Mouse (Mus musculus): ENCODE measurements around the gene Ccl22.

The Ccl22 gene

DNA sequence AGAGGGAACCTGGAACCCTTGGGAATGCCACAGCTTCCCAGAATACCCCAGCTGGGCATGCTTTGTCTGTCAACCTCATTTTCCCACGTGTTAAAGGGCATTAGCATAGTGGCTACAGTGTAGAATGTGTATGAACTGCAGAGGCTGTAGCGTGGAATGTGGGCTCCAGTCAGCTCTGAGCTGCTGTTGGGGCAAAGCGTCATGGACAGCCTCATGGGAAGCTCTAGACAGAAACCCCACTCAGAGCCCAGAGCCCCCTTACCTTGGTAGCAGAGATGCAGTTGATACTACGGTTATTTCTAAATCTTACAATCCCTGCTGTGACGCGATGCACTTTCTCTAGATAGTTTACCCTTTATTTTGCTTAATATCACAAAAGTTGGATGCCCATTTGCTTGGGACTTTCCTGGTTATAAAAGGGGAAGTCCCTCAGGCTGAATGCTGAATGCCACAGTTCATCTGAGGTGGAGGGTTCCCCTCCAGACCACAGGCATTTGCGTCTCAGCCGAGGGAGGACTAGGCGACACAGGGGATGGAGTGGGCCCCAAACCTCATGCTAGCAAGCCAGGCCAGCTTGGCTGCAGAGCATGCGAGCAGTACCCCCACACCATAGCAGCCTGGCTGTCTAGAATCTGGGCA, 33.6 kb downstream of the Ccl22 start:
- no peak for DNase-seq (ENCODE audit: low spot score)

DNA sequence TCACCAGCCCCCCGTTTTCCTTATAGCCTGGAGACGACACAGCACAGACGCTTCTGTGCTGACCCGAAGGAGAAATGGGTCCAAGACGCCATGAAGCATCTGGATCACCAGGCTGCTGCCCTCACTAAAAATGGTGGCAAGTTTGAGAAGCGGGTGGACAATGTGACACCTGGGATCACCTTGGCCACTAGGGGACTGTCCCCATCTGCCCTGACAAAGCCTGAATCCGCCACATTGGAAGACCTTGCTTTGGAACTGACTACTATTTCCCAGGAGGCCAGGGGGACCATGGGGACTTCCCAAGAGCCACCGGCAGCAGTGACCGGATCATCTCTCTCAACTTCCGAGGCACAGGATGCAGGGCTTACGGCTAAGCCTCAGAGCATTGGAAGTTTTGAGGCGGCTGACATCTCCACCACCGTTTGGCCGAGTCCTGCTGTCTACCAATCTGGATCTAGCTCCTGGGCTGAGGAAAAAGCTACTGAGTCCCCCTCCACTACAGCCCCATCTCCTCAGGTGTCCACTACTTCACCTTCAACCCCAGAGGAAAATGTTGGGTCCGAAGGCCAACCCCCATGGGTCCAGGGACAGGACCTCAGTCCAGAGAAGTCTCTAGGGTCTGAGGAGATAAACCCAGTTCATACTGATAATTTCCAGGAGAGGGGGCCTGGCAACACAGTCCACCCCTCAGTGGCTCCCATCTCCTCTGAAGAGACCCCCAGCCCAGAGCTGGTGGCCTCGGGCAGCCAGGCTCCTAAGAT, 34.3 kb downstream of the Ccl22 start:
- DNase-seq (ENCODE audit: low spot score), result no peak

DNA sequence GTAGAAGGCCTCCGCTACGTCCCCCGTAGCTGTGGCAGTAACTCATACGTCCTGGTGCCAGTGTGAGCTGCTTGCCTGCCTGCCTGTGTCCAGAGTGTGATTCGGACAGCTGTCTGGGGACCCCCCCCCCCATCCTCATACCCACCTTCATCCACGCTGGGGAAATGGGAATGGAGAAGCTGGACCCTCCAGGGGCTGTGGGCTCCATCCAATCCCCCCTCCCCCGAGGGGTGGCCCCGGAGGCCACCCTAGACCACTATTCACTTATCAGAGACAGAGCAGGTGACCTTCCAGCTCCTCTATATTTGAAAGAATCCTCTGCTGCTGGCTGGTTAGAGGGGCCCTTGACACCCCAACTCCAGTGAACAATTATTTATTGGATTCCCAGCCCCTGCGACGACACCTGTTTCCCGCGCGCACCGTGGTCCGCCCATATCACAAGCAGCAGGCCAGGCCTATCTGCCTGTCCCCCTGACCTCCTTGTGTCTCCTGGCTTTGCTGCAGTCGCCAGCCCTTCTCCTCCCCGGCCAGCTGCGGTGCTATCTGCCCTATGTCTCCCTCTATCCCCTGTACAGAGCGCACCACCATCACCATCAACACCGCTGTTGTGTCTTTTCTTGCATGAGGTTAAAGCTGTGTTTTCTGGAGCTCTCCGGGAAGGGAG, 35.2 kb downstream of the Ccl22 start:
- DNase-seq (ENCODE audit: low spot score), result no peak

DNA sequence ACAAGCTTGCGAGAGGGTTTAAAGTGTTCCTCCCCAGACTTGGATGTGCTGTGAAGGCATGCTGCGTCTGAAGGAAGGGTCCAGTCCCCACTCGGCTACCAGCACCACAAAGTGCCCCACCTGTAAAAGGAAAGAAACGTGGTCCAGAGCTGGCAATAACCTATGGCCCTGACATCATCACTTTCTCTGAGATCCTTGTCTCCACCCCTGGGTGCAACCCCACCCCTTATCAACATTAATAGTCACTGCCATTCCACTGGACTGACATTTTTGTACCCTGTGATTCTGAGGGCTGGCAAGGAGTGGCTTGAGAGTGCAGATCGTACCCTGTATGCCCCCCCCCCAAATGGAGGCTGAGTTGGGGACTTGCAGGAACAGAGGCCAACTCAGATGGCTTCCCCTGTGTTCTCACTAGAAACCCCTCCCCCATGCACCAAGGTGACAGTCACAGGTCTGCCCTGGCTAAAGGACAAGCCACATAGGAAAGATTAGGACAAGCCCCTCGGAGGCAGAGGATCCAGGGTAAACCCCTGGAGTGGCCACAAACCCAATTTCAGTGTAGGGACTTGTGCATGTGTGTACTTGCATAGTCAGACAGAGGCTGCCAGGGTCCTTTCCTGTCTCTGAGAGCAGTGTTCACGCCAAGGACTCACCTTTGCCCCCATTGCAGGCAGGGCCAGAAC, 35.9 kb downstream of the Ccl22 start:
- no peak for DNase-seq (ENCODE audit: low spot score)

DNA sequence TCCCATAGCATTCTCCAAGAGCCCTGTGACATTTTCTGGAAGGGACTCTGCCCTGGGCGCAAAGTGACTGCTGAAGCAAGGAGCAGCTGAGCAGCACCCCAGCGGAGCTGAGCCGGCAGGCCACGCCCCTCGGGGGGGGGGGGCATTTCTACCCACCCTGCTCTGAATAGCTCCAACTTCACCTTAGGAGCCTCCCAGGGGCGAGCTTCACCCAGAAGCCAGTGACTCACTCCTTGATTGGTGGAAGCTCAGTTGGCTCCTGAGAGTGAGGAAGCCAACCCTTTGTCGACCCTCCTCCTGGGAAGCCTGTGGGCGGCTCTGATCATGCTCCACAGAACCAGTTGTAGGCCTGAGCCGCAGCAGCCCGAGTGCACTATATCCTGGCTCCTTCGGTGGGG, 36.4 kb downstream of the Ccl22 start:
- no peak for DNase-seq (ENCODE audit: low spot score)

DNA sequence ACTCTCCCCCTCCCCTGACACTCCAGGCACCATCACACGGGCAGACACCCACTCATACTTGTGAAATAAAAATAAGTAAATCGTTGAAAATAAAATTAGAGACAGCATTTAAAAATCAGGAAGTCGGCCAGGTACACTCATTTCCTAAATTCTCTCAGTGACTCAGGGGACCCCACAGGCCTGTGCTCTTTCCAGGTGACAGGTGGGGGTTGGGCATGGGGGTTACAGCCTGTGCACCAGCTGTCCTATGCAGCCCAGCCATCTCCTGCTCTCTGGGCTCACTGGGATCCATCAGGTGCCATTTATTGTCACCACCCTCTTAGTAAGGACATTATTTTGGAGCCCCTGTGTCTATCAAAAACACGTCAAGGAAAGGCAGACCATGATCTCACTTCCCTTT, 38.5 kb downstream of the Ccl22 start:
- no peak for DNase-seq (ENCODE audit: low spot score)

DNA sequence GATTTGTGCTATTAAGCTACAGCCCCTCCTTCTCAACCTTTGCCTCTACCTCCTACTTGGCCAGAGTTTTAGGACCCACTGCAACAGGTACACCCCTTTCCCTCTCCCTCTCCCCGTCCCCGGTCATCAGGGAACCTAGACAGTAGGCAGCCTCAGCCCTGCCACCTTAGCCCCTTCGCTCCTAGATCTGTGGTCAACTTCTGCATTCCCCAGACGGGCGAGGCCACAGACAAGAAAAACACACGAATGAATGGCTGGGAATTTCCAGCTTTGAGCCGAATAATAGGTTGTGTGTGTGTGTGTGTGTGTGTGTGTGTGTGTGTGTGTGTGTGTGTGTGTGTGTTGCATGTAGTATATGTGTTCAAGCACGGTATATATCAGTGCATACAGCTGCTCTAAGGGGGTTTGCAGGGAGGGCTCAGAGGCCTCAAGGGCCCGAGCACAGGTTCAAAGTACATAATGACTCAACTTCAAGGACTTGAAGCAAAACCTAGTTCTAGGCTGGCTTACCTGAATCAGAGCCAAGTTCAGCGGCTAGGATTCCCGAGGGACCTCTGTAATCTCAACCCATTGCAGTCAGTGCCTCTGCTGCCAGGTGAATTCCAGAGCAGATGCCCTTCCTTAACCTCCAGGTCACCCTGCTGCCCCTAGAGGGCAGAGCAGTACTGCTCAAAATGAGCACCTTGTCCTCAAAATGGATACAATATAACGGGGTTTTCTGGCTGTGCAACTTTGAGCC, 40.0 kb downstream of the Ccl22 start:
- DNase-seq (ENCODE audit: low spot score), result peak; percentile 48

DNA sequence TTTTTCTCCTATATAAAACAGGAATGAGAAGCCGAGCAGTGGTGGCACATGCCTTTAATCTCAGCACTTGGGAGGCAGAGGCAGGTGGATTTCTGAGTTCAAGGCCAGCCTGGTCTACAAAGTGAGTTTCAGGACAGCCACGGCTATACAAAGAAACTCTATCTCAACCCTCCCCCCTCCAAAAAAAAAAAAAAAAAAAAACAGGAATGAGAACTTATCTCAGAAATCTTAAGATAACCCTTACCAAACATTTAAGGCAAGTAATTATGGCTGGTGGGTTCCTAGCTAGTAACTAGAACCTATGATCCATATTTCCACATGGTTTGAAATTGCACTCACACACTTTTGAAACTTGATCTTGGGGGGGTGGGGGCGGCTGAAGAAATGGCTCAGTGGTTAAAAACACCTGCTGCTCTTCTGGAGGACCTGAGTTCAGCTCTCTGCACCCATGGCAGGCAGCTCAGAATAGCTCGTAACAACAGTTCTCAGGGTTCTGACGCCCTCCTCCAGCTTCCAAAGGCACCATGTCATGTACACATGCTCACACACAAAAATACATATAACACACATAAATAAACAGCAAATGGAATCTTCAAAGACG, 40.7 kb downstream of the Ccl22 start:
- no peak for DNase-seq (ENCODE audit: low spot score)

DNA sequence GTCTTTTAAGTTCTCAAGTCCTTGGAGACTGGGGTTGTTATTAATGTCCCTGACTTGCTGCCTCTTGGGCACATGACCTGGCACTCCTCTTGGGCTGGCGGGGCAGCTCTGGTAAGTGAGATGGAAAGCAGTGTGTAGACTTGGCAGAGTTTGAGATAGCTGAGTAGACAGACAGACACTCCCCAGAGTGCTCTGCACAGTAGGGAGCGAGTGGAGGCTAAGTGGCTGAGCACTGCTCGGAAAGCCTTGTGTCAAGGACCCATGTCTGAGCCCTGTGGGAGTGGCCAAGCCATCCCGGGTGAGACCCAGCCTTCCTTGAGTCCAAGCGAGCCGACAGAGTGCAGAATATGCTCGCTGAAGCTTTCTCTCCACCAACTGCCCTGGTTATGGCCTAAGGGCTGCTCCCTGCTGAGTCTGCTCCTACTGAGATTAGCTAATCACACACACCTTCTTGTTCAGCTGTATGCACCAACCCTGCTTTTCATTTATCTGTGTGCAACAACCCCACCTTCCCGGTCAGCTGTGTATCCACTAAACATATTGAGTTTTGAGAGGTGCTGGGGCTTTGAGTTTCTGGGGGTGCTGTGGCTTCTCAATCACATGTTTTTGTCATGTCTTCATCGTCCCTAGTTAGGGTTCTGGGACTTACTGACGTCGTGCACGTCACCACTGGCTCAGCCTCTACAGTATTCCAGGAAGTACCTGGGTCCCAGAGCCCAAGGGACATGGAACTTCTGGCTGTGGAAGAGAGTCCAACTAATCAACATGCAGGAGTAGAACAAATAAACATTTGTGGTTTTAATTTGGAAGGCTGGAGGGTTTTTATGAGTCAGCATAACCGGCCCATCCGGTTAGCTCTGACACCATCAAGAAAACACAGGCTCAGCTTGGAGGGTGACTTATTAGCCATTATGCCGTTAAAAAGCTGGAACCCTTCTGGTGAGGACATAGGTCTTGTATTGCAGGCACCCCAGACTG, 42.4 kb downstream of the Ccl22 start:
- DNase-seq (ENCODE audit: low spot score), result peak; percentile 54

DNA sequence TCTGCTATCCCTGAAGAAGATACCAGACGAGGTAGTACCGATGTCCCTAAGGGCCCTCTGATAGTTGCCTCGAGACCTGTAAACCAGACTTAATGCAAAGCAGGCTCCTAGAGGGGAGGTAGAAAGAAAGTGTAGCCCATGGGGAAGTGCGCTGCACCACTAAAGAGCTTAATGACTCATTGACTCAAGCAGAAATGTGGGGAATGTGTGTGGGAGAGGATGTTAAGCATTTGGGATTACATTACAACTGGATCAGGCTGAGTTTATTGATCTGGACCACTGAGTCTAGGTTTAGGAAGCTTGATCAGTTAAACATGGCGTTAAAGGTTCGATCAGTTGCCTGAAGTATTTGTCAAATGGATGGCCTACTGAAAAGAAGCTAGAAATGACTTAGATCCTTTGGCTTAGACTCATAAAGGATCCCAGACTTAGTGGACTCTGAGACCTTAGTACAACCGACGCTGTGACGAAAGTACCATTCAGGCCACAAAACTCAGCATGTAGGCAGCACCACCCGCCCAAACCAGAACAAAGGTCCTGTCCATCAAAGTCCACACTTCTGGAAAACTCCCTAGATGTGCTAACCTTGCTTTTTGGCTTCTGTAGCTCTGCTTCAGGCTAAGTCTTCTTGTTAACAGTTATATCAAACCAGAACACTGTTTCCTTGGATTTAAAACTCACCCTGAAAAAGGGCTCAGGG, 44.0 kb downstream of the Ccl22 start:
- no peak for DNase-seq (ENCODE audit: low spot score)

DNA sequence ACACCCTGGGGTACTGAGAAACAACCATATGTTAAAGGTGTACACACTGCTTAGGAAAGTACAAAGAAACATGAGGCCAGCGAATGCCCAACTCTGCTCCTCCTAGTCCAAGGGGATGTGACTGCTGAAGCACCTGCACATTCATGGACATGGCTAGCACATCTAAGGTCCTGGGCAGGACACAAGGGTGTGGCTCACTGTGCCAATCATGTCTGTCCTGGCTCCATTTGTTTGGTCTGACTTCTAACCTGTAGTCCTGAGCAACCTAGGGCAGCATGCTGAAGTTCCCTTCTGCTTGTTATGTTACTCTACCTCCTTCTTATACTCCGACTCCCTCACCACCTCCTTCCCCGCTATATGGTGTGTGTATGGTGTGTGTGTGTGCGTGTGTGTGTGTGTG, 49.0 kb downstream of the Ccl22 start:
- DNase-seq (ENCODE audit: low spot score), result no peak

DNA sequence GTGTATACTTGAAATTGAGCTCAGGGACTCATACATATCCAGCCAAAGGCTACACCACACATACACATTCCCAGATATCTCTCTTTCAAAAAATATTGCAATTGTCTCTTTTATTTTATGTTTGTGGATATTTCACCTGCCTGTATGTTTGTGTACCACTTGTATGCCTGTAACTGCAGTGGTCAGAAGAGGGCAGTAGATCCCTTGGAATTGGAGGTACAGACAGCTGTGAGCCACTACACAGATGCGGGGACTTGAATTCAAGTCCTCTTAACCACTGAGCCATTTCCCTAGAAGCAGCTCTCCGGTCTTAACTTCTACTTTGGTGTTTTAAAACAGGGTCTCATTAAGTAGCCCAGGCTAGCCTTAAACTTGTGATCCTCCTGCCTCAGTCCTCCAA, 49.4 kb downstream of the Ccl22 start:
- no peak for DNase-seq (ENCODE audit: low spot score)

DNA sequence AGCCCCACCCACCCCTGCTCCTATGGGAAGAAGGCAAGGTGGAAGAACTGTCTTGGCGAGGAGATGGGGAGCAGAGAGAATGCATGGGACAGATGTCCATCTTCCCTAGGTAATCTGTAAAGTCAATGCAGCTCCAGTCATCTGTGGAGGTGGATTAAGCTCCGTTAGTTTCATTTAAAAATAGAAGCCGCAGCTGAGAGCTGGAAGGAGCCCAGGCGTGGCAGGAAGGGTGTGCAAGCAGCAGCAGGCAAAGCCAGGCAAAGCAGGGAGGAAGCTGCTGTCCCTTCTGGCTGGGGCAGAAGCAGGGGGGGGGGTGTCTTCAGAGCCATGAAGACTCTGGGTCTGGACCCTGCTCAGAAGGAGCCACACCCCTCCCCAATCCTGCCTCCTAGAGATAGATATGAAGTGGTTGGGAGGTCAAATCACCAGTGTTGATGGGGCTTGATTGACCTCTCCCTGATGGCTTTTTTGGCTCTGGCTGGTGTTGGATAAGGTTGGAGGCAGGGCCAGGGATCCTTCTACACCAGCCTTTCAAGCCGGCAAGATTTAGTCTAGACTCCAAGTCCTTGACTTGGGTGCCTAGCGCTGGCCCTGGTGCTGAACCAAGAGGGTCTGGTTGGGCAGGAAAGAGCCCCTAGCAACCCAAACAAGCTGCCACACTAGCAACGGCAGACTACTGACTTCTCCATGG, 55.0 kb downstream of the Ccl22 start:
- DNase-seq (ENCODE audit: low spot score), result peak; percentile 41
